In genomic region chr15:25353498-25353897, GRCm38 (mm10) we compare ENCODE assay signal across 34 mouse cellular contexts.
"Had no signal": no experiment of that assay in that cellular context is flagged by ENCODE, and none has a peak within 500 bp of the region (broad histone marks: within the 10 kb centered on the region; RNA-seq: fewer than 3 reads in every experiment).

No protein-coding gene starts in this region.

- H3K36me3 ChIP-seq: heart, embryonic 12.5 days; heart, embryonic 13.5 days; heart, embryonic 15.5 days; hindbrain, embryonic 10.5 days; hindbrain, embryonic 12.5 days; hindbrain, embryonic 13.5 days; hindbrain, embryonic 15.5 days; intestine, embryonic 15.5 days; kidney, embryonic 15.5 days had no signal

- ATAC-seq: hindbrain, embryonic 16.5 days; hindbrain, postnatal 0 days; inflammation-experienced regulatory T-cells, adult 6 months; intestine, embryonic 15.5 days; intestine, embryonic 16.5 days; intestine, postnatal 0 days had no signal

- H3K9me3 ChIP-seq: heart, embryonic 15.5 days; hindbrain, embryonic 10.5 days; hindbrain, embryonic 12.5 days; hindbrain, embryonic 13.5 days; hindbrain, embryonic 15.5 days; intestine, embryonic 15.5 days; kidney, embryonic 15.5 days had no signal

- H3K4me2 ChIP-seq: heart, embryonic 12.5 days; heart, embryonic 13.5 days; heart, embryonic 15.5 days; hindbrain, embryonic 12.5 days; hindbrain, embryonic 13.5 days; hindbrain, embryonic 14.5 days; hindbrain, embryonic 15.5 days; intestine, embryonic 15.5 days; kidney, embryonic 15.5 days had no signal

- DNase-seq: heart, postnatal 10 days; heart, postnatal 14 days; heart, postnatal 36 days; heart, postnatal 4 days; kidney, adult 11 months; kidney, adult 18-20 months; kidney, adult 2 months; kidney, adult 8-10 months; kidney, adult 9 months; kidney, postnatal 10 days; kidney, postnatal 14 days; kidney, postnatal 25 days; kidney, postnatal 36 days; kidney, postnatal 4 days; layer of hippocampus, adult 9-11 months; layer of hippocampus, postnatal 36 days had no signal

- H3K4me3 ChIP-seq: heart, embryonic 12.5 days; heart, embryonic 13.5 days; heart, embryonic 15.5 days; hindbrain, embryonic 10.5 days; hindbrain, embryonic 12.5 days; hindbrain, embryonic 13.5 days; hindbrain, embryonic 15.5 days; intestine, embryonic 15.5 days; kidney, embryonic 15.5 days; layer of hippocampus, adult 2 months; left cerebral cortex, adult 2 months had no signal

- H3K27me3 ChIP-seq: heart, embryonic 12.5 days; heart, embryonic 13.5 days; heart, embryonic 15.5 days; hindbrain, embryonic 12.5 days; hindbrain, embryonic 13.5 days; hindbrain, embryonic 15.5 days; intestine, embryonic 15.5 days; kidney, embryonic 15.5 days had no signal

- H3K9ac ChIP-seq: heart, embryonic 12.5 days; heart, embryonic 13.5 days; heart, embryonic 15.5 days; hindbrain, embryonic 12.5 days; hindbrain, embryonic 13.5 days; hindbrain, embryonic 14.5 days; hindbrain, embryonic 15.5 days; intestine, embryonic 15.5 days; kidney, embryonic 15.5 days had no signal

- H3K27ac ChIP-seq: heart, embryonic 13.5 days; heart, embryonic 15.5 days; hindbrain, embryonic 10.5 days; hindbrain, embryonic 12.5 days; hindbrain, embryonic 13.5 days; hindbrain, embryonic 14.5 days; hindbrain, embryonic 15.5 days; hindbrain, postnatal 0 days; intestine, embryonic 15.5 days; kidney, embryonic 15.5 days; kidney, postnatal 0 days; layer of hippocampus, adult 2 months; left cerebral cortex, adult 2 months had no signal

- H3K4me1 ChIP-seq: heart, embryonic 12.5 days; heart, embryonic 13.5 days; heart, embryonic 15.5 days; hindbrain, embryonic 10.5 days; intestine, embryonic 15.5 days; kidney, embryonic 15.5 days had no signal
